Mouse (Mus musculus): ENCODE results near the gene Itgb6.

The Itgb6 gene

DNA sequence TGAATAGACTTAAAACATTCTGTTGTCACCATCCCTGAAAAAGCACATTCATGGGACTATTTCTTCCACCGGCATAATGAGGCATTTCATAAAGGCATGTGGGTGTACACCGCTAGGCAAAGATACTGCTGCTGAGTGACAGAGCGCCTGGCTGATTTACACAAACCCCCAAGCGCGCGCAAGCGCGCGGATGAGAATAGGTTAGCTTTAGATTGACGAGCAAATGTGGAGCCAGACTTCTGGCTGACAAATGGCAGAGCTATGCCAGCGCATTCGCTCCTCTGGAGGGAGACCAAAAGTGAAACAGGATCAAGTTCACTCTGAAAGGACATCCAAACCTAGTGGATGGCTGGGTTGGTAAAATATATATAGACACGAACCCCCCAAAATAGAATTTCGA lies at the start of gene Itgb6:
Itgb6 (minus strand) TSS at position 130 of the 400 bp plus-strand sequence.
- no peak for DNase-seq (ENCODE audit: extremely low spot score, low read depth, low spot score)

DNA sequence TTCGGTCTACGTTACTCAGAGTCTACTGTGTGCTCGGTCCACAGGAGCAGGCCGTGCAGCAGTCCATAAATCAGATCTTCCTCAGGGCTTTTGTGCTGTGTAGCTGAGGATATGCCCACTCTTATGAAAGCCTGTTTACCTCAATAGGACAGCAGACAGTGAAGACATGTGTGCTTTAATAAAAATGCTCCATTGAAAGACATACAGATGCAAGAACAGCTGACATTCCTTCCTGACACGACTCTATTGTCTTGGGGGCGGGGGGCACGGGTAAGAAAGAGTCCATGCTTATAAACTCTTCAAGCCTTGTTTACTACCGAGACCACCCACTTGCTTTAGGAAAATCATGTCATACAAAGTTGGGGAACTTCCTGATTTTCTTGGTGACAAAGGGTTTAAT lies 44.0 kb upstream of the Itgb6 start:
- DNase-seq (ENCODE audit: extremely low spot score, low read depth, low spot score): no peak

DNA sequence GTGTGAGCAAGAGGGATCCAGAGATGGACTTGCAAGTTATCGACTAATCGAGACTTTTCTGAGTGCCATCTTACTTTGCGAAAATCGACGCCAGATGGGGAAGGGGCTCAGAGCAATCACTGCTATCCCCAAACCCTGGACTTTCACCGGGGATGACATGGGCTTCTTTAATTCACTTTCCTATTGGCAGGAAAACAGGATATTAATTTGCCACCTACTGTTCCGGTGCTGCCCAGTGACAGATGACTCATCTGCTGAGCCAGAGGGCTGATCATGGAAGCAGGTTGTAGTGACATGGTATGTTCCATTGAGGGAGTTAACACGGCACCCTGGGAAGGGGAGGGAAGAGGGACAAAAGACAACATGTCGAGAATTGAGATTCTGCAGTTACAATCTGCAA lies 33.8 kb upstream of the Itgb6 start:
- no peak for DNase-seq (ENCODE audit: extremely low spot score, low read depth, low spot score)

DNA sequence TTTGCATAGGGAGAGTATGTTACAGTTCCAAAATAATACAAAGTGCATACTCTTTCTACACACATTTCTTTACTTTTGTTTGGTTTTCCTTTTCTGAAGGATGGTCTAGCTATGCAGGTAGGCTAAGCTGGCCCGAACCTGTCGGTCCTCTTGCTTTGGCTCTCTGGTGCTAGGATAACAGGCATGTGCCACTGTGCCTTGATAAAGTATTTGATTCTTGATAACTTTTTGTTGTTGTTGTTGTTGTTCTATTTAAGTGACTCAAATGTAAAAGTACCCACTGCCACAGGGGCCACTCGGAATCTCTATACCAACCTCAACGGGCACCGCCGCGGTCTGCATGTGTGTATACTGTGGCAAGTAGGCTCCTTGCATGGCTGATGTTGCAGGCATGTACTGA lies 32.7 kb upstream of the Itgb6 start:
- no peak for DNase-seq (ENCODE audit: extremely low spot score, low read depth, low spot score)

DNA sequence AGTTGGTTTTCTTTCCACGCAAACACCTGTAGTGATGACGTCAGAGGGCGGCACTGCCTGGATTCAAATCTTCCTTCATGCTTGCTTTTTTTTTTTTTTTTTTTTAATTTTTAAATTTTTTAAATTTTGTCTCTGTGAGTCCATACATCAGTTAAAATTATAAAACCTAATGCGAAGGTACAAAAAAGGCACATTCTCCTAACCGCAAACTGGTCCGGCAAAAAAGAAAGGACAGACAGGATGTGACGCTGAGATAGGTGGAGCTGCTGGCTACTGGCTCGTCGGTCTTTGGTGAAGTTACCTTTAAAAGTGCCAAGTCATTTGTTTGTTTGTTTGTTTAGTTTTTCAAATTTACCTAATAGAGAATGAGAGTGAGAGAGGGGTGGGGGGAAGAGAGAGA lies 28.8 kb upstream of the Itgb6 start:
- no peak for DNase-seq (ENCODE audit: extremely low spot score, low read depth, low spot score)

DNA sequence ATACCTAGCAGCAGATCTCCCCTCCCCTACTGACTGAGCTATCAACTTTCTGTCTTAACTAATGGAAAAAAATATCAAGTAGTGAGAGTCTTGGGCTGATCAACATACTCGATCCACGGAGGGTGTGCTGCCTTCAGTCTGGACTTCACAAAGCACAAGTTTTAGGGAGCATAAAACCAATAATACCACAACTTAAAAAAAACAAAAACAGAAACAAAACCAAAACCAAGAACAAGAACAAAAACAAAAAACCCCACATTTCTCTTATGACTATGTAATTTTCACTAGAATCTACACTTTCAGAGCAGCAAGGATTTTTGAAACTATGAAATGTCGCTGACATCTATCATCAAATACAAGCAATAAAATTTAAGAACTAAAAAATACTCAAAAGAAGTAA lies 28.1 kb upstream of the Itgb6 start:
- DNase-seq (ENCODE audit: extremely low spot score, low read depth, low spot score): no peak

DNA sequence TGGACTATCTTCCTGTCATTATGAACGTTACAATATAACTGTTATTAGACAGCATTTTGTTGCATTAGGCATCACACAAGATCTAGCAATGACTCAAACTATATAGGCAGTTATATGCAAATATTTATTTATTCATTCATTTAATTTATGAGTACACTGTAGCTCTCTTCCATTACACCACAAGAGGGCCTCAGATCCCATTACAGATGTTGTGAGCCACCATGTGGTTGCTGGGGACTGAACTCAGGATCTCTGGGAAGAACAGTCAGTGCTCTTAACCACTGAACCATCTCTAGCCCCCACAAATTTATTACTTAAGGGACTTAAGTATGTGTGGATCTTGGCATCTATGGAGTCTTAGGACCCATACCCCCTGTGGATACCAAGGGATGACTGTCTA lies 26.1 kb upstream of the Itgb6 start:
- no peak for DNase-seq (ENCODE audit: extremely low spot score, low read depth, low spot score)

DNA sequence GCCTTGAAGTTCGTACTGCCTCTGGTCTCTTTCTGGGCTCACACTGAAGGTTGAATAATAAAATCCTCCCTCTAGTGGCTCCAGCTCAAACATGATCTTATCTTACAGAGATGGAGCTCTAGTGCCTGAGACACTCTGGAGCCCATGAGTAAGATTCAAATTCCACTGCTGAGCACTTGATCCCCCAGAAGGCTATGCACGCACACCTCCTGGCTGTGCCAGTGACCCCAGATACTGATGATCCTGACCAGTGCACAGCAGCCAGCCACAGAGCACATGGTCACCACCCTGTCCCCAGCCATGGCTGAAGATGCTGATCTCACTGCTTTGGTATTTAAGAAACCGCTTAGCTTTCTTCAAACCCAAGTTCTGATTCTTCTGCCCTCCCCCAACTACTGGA lies 25.1 kb upstream of the Itgb6 start:
- no peak for DNase-seq (ENCODE audit: extremely low spot score, low read depth, low spot score)

DNA sequence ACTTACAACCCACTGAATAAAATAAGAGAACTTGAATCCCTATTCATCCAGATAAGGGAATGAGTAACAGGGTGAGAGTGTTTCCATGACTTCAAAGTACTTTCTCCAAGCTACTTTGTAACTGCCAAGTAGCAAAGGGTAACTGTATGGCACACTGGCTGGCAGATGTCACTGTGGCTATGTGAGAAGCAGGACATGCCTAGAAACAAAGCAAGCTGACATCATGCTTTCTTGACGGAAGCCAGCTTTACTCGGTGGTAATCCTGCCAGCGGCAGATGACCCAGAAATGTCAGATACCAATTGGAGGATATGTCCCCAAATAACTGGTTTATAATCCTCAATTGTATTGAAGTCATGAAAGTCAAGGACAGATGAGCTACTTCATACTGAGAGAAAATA lies 22.2 kb upstream of the Itgb6 start:
- DNase-seq (ENCODE audit: extremely low spot score, low read depth, low spot score): no peak

DNA sequence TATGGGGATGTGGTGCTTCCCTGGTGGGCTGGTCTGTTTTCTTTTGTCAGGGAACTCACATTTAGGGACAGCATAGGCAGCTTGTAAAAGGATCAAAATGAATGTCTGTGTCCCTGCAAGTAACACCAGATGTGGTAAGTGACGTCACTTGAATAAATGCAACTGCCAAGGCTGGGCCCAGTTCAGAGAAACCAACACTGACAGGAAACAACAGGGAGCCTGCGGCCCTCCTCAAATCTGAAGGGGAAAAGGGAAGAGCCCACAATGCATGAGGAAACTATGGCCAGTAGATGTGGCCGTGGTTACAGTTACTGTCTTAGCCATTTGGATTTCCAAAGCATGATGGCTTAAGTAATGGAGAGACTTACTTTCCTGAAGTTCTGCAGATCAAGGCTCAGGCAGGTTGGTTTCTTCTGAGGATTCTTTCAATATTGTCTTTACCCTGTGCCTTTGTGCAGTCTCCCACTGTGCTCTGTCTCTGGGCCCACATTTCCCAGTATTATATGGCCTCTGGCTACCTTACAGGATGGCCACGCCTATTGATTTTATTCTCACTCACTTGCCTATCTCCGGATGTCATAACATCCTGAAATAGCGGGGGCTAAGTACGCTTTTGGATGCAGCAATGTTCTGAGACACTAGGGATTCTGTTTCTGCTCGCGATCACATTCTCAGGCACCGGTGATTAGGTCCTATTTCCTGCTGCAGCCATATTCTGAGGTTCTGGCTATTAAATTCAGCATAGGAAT lies 17.1 kb upstream of the Itgb6 start:
- no peak for DNase-seq (ENCODE audit: extremely low spot score, low read depth, low spot score)

DNA sequence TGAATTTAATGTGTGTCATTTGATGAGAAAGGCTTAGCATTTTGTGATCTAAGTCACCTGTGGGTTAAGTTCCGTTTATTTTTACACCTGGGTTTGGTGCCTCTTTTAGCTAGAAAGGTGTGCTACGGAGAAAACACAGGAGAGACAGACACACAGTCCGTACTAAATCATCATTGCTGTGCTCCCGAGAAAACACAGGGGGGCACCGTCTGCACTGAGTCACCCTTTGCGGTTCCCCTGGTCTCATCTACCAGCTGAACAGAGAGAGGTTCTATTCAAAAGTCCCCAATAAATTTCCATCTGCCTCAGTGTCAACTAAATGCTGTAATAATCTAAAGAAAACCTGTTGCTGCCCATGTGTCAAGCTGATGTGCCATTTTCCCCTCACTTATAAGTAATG lies 8.5 kb upstream of the Itgb6 start:
- DNase-seq (ENCODE audit: extremely low spot score, low read depth, low spot score): no peak

DNA sequence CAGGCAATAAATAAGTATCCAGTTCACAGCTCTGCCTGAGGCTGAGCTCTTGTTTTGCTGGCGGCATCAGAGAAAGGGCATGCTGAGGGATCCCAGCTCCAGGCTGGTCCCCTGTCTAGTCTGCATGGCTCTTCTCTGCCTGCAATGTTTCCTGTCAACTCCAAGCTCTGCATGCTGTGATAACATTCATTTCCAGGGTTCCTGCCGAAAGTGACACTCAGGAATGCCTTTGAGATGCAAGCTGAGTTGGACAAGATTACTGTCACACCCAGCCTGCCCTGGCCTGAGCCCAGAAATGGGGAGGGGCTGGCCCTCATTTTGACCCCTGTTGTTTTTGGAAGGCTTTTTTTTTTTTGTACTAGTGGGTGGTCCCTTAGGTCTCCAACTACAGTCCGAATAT lies 7.6 kb upstream of the Itgb6 start:
- DNase-seq (ENCODE audit: extremely low spot score, low read depth, low spot score): no peak

DNA sequence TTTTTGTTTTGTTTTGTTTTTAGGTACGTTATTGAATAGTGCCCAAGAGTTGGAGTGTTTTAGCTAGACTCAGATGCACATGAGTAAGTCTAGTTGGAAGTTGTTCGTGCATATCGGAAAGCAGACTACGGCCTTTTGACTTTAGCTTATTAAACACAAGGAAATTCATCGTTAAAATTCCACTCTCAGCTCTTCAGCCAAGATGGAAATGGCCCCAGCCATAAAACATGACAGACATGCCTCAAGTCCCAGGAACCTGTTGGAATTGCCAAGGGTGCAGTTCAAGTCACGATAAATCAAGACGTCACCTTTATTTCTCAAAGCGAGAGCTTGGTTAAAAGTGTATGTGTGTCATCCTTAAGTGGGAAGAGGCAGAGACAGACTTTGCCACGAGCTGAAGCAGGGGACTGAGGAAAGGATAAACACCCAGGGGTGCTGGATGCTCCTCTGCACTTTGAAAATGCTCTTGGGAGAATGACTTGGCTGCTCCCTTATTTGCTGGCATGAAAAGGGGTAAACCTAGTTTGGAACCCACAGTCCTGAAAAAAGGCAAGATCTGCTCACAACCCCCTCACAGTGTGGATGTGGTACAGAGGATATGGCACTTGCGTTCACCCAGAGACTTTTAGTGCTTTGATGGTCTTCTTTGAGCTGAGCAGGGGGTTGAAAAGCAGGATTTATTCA lies 6.6 kb upstream of the Itgb6 start:
- DNase-seq (ENCODE audit: extremely low spot score, low read depth, low spot score): no peak

DNA sequence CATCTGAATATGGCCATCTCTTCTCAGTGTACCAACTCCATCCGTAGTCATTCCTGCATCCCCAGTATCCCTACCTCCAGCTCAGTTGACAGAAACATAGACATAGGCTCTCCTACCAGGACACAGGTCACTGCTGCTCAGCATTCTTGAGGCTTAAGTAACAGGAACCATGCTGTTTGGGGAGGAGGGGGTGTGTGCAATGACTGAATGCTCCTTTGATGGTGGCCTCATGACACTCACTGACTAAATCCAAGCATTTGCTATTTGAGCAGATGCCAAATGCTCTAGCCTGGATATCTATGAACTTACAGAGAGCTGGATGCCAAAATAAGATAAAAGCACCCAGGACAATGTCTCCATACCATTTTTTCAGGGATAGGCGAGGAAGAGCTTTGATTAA lies 2.2 kb upstream of the Itgb6 start:
- DNase-seq (ENCODE audit: extremely low spot score, low read depth, low spot score): no peak

DNA sequence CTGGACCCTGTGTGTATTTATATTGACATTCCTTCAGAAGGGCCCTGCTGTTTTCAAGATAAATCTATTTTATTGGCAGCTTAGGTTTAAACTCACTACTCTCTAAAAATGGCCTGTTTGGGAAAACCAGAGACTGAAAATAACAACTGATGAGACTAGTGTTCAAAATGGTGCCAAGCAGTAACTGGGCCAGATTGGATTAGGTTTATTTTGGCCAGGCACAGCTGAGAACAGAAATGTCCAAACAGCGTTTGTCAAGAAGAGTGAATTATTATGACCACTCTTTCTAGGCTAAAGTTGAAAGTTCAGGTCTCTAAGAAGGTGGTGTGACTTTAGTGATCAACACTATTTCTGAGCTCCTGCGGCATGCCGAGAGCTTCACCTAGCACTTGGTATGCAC lies 524 bp upstream of the Itgb6 start:
- no peak for DNase-seq (ENCODE audit: extremely low spot score, low read depth, low spot score)

DNA sequence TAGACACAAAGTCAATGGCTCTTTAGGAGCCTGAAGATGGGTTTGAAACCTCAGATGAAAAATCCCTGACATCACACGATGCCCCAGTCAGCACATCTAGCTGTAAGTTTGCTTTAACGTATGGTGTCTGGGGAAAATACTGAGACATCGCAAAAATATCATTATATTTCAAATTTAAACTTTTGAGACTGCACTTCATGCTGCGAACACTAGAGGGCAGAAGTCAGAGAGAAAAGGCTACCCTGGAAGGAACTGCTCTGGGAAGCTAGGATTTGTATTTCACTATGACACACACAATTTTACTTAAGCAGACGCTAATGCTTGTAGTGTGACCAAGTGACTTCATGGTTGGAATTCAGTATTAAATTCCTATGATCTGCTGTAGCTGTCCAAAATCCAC lies 1.5 kb downstream of the Itgb6 start:
- no peak for DNase-seq (ENCODE audit: extremely low spot score, low read depth, low spot score)

DNA sequence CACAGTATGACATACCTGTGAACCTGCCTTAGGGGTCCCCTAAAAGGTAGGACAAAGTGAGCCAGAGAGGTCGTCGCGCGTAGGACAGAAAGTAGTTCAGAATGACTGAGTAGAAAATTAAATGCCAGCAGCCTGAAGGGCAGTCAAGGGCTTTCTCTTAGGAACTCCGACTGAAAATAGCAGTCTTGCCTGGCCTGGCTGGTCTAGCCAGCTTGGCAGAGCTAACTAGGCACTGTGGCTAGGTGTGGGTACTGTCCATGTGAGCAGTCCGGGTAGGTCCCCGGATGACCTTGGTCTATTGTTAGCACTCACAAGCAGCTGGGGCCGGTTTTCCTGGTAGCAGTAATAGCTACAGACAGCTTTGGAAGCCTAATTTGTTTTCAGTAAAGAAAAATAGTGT lies 2.2 kb downstream of the Itgb6 start:
- no peak for DNase-seq (ENCODE audit: extremely low spot score, low read depth, low spot score)

DNA sequence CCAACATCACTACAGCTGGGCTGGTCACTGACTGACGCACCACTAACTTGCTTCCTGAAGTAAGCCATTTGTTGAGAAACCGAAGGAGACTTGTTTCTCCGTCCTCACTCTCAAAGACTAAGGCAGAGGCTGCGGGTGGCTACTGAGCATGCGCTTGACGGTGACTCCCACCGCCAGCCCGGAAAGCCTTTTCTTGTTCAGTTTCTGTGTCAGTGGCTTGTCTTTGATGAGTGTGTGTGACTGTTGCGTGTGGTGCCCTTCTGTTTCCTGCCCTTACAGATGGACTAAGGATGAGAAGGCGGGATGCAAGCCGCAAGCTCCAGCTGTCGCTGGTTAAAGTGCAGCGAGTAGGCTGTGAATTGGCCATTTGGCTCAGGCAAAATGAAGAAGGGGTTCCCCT lies 5.1 kb downstream of the Itgb6 start:
- DNase-seq (ENCODE audit: extremely low spot score, low read depth, low spot score): no peak

DNA sequence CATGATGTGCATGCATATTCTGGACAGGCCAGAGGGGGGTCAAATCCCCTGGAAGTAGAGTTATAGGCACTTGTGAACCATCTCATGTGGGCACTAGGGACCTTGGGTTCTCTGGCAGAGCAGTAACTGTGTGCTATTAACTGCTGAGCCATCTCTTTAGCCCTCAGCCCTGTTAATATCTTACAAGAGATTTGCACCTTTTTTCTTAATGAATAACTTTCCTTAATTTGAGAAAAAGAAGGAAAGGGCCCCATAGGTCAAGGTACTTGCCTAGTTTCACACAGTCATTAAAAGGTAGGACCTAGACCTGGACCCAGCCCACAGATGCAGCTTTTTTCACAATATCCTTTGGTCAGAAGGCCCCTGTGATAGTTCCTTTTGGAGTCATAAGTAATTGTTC lies 5.9 kb downstream of the Itgb6 start:
- no peak for DNase-seq (ENCODE audit: extremely low spot score, low read depth, low spot score)

DNA sequence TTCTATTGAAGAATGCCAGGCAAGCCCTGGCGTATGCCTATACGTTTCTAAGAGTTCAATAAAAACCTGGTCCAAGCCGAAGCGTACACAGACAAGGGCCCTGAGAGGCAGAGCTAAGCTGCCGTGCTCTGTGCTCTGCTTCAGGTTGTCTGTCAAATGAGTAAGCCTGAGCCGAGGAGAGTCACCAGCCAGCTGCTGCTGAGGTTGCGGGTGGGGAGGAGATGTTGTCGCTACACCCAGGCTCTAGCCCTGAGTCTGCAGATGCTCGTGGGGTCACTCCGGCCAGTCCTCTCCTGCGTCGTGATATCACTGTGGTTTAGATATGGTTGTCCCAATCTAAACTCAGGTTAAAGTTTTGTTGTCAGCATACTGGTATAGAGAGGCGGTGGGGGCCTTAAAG lies 6.7 kb downstream of the Itgb6 start:
- no peak for DNase-seq (ENCODE audit: extremely low spot score, low read depth, low spot score)

DNA sequence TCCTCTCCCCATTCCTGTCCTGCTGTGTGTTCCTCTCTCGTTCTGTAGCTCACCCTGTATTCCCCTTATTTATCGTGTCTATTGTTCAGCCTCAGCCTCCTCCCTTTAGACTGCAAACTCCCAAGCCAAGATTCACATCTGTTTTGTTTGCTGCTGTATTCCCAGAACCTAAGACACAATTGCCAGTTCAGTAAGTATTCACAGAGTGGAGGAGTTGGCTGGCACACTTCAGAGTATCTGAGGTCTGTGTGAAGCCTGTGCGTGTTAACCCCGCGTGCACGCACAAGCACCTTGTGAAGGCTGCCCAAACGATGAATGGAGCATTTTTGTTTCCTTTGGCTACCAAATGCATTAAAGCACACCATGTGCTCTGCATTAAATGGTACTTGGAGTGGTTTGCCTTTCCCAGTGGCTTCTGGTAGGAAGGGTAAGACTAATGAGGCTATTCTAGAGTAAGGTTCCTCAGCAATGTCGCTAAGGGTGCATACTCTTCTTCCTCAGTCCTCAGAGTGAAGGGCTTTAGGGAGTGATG lies 7.4 kb downstream of the Itgb6 start:
- DNase-seq (ENCODE audit: extremely low spot score, low read depth, low spot score): no peak

DNA sequence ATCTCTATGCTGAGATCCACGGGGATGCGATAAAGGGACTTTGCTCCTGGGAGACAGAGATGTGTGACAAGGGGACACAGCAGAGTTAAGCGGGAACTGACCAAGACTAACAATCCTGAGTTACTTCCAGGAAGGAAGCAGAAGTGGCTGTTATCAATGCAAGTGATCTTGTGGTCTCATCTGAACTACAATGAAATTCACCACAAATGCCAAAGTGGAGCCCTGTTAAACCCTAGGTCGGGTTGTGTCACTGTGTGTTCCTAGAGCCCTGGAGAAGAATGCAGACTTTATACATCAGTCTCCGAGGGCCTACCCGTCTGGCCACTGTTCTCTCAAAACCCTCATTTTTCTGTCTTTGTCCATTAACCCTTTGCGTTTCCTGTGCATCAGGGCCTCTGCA lies 8.0 kb downstream of the Itgb6 start:
- DNase-seq (ENCODE audit: extremely low spot score, low read depth, low spot score): no peak

DNA sequence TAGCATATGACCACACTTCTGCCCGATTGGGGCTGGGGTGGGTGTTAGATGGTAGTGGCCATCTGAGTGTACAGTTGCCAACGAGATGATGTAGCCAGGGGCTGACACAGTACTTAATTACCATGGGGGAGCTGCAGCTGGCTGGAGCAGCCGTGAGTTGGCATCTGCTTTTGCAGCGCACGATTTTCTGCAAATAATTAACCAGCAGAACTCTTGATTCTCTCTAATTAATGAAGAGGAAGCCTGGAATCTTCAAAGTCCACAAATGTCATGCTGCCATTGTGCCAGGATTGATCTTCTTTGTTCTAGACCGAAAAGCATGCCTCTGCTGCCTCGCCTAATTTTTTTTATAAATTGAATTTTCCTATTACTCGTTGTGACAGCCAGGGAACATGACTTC lies 8.6 kb downstream of the Itgb6 start:
- no peak for DNase-seq (ENCODE audit: extremely low spot score, low read depth, low spot score)
